Mouse (Mus musculus): Measurements from ENCODE around the gene Nt5c. TPM values are rescaled to one million over a fixed set of nuclear protein-coding genes. Genes with fewer than 3 reads are reported as not detected.
"Not testable (repeated sequence)": the region's sequence is repeated elsewhere in the genome, so short reads cannot be mapped to it uniquely, and the experiment has no call there.

Gene Nt5c
- polyA plus RNA-seq, 1 experiment: 4.8 TPM

GRCm38 (mm10) chr11:115461846-115462242 lies 29.8 kb downstream of the Nt5c start:
- no peaks in the 10 kb centered on the region for H3K9me3 ChIP-seq (ENCODE audit: control insufficient read depth, low read length)
- no peak for TF ChIP-seq GATA1 (IDR thresholded peaks at IDR 0.05; ENCODE audit: low read length)
- TF ChIP-seq TAL1 (IDR thresholded peaks at IDR 0.05; ENCODE audit: low read length): no peak
- H3K4me3 ChIP-seq (replicated peaks): no peak overlapping the region
- H3K36me3 ChIP-seq (ENCODE audit: control insufficient read depth): no peaks in the 10 kb centered on the region
- no peaks in the 10 kb centered on the region for H3K4me1 ChIP-seq (ENCODE audit: control insufficient read depth)
- 0 out of 2 replicates have a peak, but pooled peaks cover 3% of the 10 kb centered on the region for H3K27me3 ChIP-seq (ENCODE audit: control insufficient read depth)

GRCm38 (mm10) chr11:115460976-115461375 lies 30.7 kb downstream of the Nt5c start:
- H3K4me1 ChIP-seq (ENCODE audit: control insufficient read depth): no peaks in the 10 kb centered on the region
- 0 out of 2 replicates have a peak, but pooled peaks cover 3% of the 10 kb centered on the region for H3K27me3 ChIP-seq (ENCODE audit: control insufficient read depth)
- H3K4me3 ChIP-seq (replicated peaks): no peak overlapping the region
- no peak for TF ChIP-seq GATA1 (IDR thresholded peaks at IDR 0.05; ENCODE audit: low read length)
- TF ChIP-seq TAL1 (IDR thresholded peaks at IDR 0.05; ENCODE audit: low read length): no peak
- no peaks in the 10 kb centered on the region for H3K9me3 ChIP-seq (ENCODE audit: control insufficient read depth, low read length)
- no peaks in the 10 kb centered on the region for H3K36me3 ChIP-seq (ENCODE audit: control insufficient read depth)

- Histone ChIP-seq H3K9me3 (ENCODE audit: control insufficient read depth, low read length) (peaks cover 10% of the 10 kb centered on the region), H3K27me3 (ENCODE audit: control insufficient read depth) (peaks cover 2% of the 10 kb centered on the region), H3K4me1 (ENCODE audit: control insufficient read depth) (no peaks in the 10 kb centered on the region), H3K36me3 (ENCODE audit: control insufficient read depth) (no peaks in the 10 kb centered on the region), H3K4me3 (replicated peaks) (no peak overlapping the region)
- no peak for TF ChIP-seq TAL1 (IDR thresholded peaks at IDR 0.05; ENCODE audit: low read length)
- TF ChIP-seq GATA1 (IDR thresholded peaks at IDR 0.05; ENCODE audit: low read length): no peak
Measured at GRCm38 (mm10) chr11:115457405-115457804, 34.3 kb downstream of the Nt5c start.

- Histone ChIP-seq H3K27me3 (ENCODE audit: control insufficient read depth) (peaks cover 2% of the 10 kb centered on the region), H3K4me3 (replicated peaks) (no peak overlapping the region), H3K4me1 (ENCODE audit: control insufficient read depth) (no peaks in the 10 kb centered on the region), H3K9me3 (ENCODE audit: control insufficient read depth, low read length) (peaks cover 10% of the 10 kb centered on the region), H3K36me3 (ENCODE audit: control insufficient read depth) (no peaks in the 10 kb centered on the region)
- TF ChIP-seq GATA1 (IDR thresholded peaks at IDR 0.05; ENCODE audit: low read length): no peak
- no peak for TF ChIP-seq TAL1 (IDR thresholded peaks at IDR 0.05; ENCODE audit: low read length)
Measured at GRCm38 (mm10) chr11:115456182-115456581, 35.5 kb downstream of the Nt5c start.

GRCm38 (mm10) chr11:115455619-115456018 lies 36.0 kb downstream of the Nt5c start:
- H3K4me3 ChIP-seq (replicated peaks): no peak overlapping the region
- peaks cover 2% of the 10 kb centered on the region for H3K27me3 ChIP-seq (ENCODE audit: control insufficient read depth)
- TF ChIP-seq TAL1 (IDR thresholded peaks at IDR 0.05; ENCODE audit: low read length) (no peak), GATA1 (IDR thresholded peaks at IDR 0.05; ENCODE audit: low read length) (no peak)
- H3K36me3 ChIP-seq (ENCODE audit: control insufficient read depth): no peaks in the 10 kb centered on the region
- no peaks in the 10 kb centered on the region for H3K4me1 ChIP-seq (ENCODE audit: control insufficient read depth)
- H3K9me3 ChIP-seq (ENCODE audit: control insufficient read depth, low read length): peaks cover 10% of the 10 kb centered on the region

GRCm38 (mm10) chr11:115454822-115455221 lies 36.8 kb downstream of the Nt5c start:
- not testable (repeated sequence) for H3K36me3 ChIP-seq (ENCODE audit: control insufficient read depth); H3K4me1 ChIP-seq (ENCODE audit: control insufficient read depth); H3K27me3 ChIP-seq (ENCODE audit: control insufficient read depth); H3K4me3 ChIP-seq (replicated peaks)
- peaks cover 10% of the 10 kb centered on the region for H3K9me3 ChIP-seq (ENCODE audit: control insufficient read depth, low read length)

GRCm38 (mm10) chr11:115453306-115453705 lies 38.4 kb downstream of the Nt5c start:
- Histone ChIP-seq H3K27me3 (ENCODE audit: control insufficient read depth) (peaks cover 2% of the 10 kb centered on the region), H3K4me3 (replicated peaks) (no peak overlapping the region), H3K36me3 (ENCODE audit: control insufficient read depth) (no peaks in the 10 kb centered on the region), H3K4me1 (ENCODE audit: control insufficient read depth) (no peaks in the 10 kb centered on the region), H3K9me3 (ENCODE audit: control insufficient read depth, low read length) (peaks cover 10% of the 10 kb centered on the region)
- no peak for TF ChIP-seq GATA1 (IDR thresholded peaks at IDR 0.05; ENCODE audit: low read length)
- TF ChIP-seq TAL1 (IDR thresholded peaks at IDR 0.05; ENCODE audit: low read length): no peak

GRCm38 (mm10) chr11:115452281-115452860 lies 39.3 kb downstream of the Nt5c start:
- H3K4me3 ChIP-seq (replicated peaks): no peak overlapping the region

GRCm38 (mm10) chr11:115451781-115452241 lies 39.9 kb downstream of the Nt5c start:
- H3K27me3 ChIP-seq (ENCODE audit: control insufficient read depth): peaks cover 2% of the 10 kb centered on the region
- H3K9me3 ChIP-seq (ENCODE audit: control insufficient read depth, low read length): peaks cover 10% of the 10 kb centered on the region
- TF ChIP-seq GATA1 (IDR thresholded peaks at IDR 0.05; ENCODE audit: low read length): no peak
- no peak for TF ChIP-seq TAL1 (IDR thresholded peaks at IDR 0.05; ENCODE audit: low read length)
- no peaks in the 10 kb centered on the region for H3K4me1 ChIP-seq (ENCODE audit: control insufficient read depth)
- H3K36me3 ChIP-seq (ENCODE audit: control insufficient read depth): no peaks in the 10 kb centered on the region
- H3K4me3 ChIP-seq (replicated peaks): no peak overlapping the region

More at GRCm38 (mm10) chr11:115452281-115452860, 39.3 kb downstream of the Nt5c start:
- Histone ChIP-seq H3K27me3 (ENCODE audit: control insufficient read depth) (peaks cover 2% of the 10 kb centered on the region), H3K36me3 (ENCODE audit: control insufficient read depth) (no peaks in the 10 kb centered on the region), H3K4me1 (ENCODE audit: control insufficient read depth) (no peaks in the 10 kb centered on the region), H3K9me3 (ENCODE audit: control insufficient read depth, low read length) (peaks cover 10% of the 10 kb centered on the region)
- no peak for TF ChIP-seq TAL1 (IDR thresholded peaks at IDR 0.05; ENCODE audit: low read length)
- no peak for TF ChIP-seq GATA1 (IDR thresholded peaks at IDR 0.05; ENCODE audit: low read length)

- H3K9me3 ChIP-seq (ENCODE audit: control insufficient read depth, low read length): peaks cover 5% of the 10 kb centered on the region
- TF ChIP-seq TAL1 (IDR thresholded peaks at IDR 0.05; ENCODE audit: low read length) (no peak), GATA1 (IDR thresholded peaks at IDR 0.05; ENCODE audit: low read length) (no peak)
- no peaks in the 10 kb centered on the region for H3K4me1 ChIP-seq (ENCODE audit: control insufficient read depth)
- no peaks in the 10 kb centered on the region for H3K36me3 ChIP-seq (ENCODE audit: control insufficient read depth)
- peaks cover 2% of the 10 kb centered on the region for H3K27me3 ChIP-seq (ENCODE audit: control insufficient read depth)
- H3K4me3 ChIP-seq (replicated peaks): no peak overlapping the region
Measured at GRCm38 (mm10) chr11:115450176-115450575, 41.5 kb downstream of the Nt5c start.

Measured in erythroblast, embryonic 14.5 days (primary cell).